Mouse (Mus musculus) monocyte, adult 59 days (primary cell): ENCODE data around the gene Rdh16f1. TPM values are rescaled to one million over a fixed set of nuclear protein-coding genes. Genes with fewer than 3 reads are reported as not detected.

Source experiments
- total RNA-seq, 2 experiments: library from RNA; stranded (reverse); gene quantifications; one replicate each; pipeline ENCODE4 v1.2.4; 2023

The Rdh16f1 gene
- total RNA-seq: not detected

GRCm38 (mm10) chr10:127759181-127760110 is at the start of gene Rdh16f1, which contains the start of gene Rdh1:
Rdh16f1 (plus strand) TSS chr10:127759787.
Rdh1 (plus strand) TSS chr10:127759721.

DNA sequence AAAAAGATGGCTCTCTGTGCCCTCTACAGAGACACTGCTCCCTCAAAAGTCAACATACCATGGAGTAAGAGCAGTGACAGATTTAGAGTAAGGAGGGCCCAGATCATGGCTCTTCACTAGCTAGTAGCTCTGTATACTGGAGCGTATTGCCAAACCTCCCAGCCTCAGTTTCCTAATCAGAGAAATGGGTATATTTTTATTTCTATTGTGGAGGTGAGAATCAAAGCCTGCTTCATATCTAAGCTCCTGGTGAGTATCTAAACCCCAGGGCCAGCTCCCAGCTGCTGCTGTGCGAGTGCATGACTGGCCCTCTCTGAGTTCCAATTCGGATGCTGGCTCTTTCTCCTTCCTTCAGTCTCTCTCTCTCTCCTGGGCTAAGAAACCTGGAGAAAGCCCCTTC is 35.4 kb upstream of the Rdh16f1 start, which contains the start of gene Tac2:
TSS of gene Tac2 (plus strand) at position 301 of the 400 bp plus-strand sequence.

GRCm38 (mm10) chr10:127739083-127739660 is 20.4 kb upstream of the Rdh16f1 start, which contains the start of gene Zbtb39:
Zbtb39 (plus strand) TSS chr10:127739538.

DNA sequence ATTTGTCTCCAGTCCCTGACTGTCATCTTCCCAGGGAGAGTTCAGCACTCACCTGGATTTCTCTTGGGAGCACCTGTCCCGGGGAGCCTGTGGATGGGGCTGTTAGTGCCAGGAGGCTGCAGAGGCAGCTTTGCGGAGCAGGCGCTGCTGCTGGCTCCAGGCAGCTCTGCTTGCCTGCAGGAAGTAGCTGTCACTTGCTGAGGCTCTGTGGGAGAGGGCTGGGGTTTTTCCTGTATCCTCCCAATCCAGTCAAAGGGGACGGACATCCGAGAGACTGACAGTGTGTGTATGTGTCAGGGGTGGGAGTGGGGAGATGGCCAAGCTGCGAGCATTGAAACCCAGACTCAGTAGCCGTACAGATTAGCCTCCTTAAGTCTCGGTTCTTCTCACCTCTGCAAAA is 8.0 kb upstream of the Rdh16f1 start, which contains the start of gene Gpr182:
TSS of gene Gpr182 (minus strand) at position 185 of the 400 bp plus-strand sequence.

GRCm38 (mm10) chr10:127776011-127776410 is 16.4 kb downstream of the Rdh16f1 start, which contains the start of gene Rdh9:
Rdh9 (plus strand) TSS chr10:127776386.

GRCm38 (mm10) chr10:127800891-127801290 is 41.3 kb downstream of the Rdh16f1 start, which contains the start of gene Rdh16:
Rdh16 (plus strand) TSS chr10:127801152.

Other genes starting within 250 kb of the Rdh16f1 start
- not detected for gene Ndufa4l2, start 244.8 kb upstream of the Rdh16f1 start, total RNA-seq
- gene Shmt2, start 237.3 kb upstream of the Rdh16f1 start, total RNA-seq: 10 to 100 TPM; 12.1 to 12.7 TPM
- gene Nxph4, start 225.2 kb upstream of the Rdh16f1 start, total RNA-seq: not detected
- 100 to 1,000 TPM; 860 to 920 TPM for gene Lrp1, start 138.6 kb upstream of the Rdh16f1 start, total RNA-seq
- gene Stat6, start 116.8 kb upstream of the Rdh16f1 start, total RNA-seq: 100 to 1,000 TPM; 278 to 289 TPM
- 1 to 10 TPM; 6.8 to 6.9 TPM for gene Nemp1, start 92.9 kb upstream of the Rdh16f1 start, total RNA-seq
- 10 to 100 TPM; 18.2 to 18.5 TPM for gene Nab2, start 91.2 kb upstream of the Rdh16f1 start, total RNA-seq
- gene Myo1a, start 54.6 kb upstream of the Rdh16f1 start, total RNA-seq: not detected
- not detected for gene Tac2, start 35.3 kb upstream of the Rdh16f1 start, total RNA-seq
- 10 to 100 TPM; 11.1 to 13.0 TPM for gene Zbtb39, start 20.2 kb upstream of the Rdh16f1 start, total RNA-seq
- not detected for gene Gpr182, start 8.1 kb upstream of the Rdh16f1 start, total RNA-seq
- not detected for gene Rdh1, start 66 bp upstream of the Rdh16f1 start, total RNA-seq
- not detected for gene Rdh9, start 16.6 kb downstream of the Rdh16f1 start, total RNA-seq
- gene Rdh16, start 41.4 kb downstream of the Rdh16f1 start, total RNA-seq: not detected
- gene Rdh19, start 90.1 kb downstream of the Rdh16f1 start, total RNA-seq: not detected
- not detected for gene Rdh16f2, start 106.7 kb downstream of the Rdh16f1 start, total RNA-seq
- gene Rdh7, start 129.0 kb downstream of the Rdh16f1 start, total RNA-seq: not detected
- gene Sdr9c7, start 138.7 kb downstream of the Rdh16f1 start, total RNA-seq: not detected
- not detected for gene Hsd17b6, start 247.8 kb downstream of the Rdh16f1 start, total RNA-seq